Mouse (Mus musculus): Measurements from ENCODE around the gene Klhl10.

GRCm38 (mm10) chr11:100505997-100506396 is 64.3 kb downstream of the Klhl10 start:
- TF ChIP-seq EP300 (optimal IDR thresholded peaks at IDR 0.05) (no peak), CTCF (IDR thresholded peaks at IDR 0.05; ENCODE audit: low read depth) (no peak)
